Mouse (Mus musculus): ENCODE data around the gene Olfr539. TPM values are rescaled to one million over a fixed set of nuclear protein-coding genes. Genes with fewer than 3 reads are reported as not detected.

Olfr539 gene
- polyA plus RNA-seq, 1 experiment from 2014 or later, result not detected

- no peaks in the 10 kb centered on the region for H3K4me1 ChIP-seq
- no peak overlapping the region for H3K4me3 ChIP-seq
- H3K27ac ChIP-seq, result no peak overlapping the region
- WGBS, result 85% methylated on average over 6 of the region's 6 CpGs
- no peak overlapping the region for H3K4me2 ChIP-seq (replicated peaks)
- no peak overlapping the region for H3K9ac ChIP-seq
- no peaks in the 10 kb centered on the region for H3K36me3 ChIP-seq
- no peaks in the 10 kb centered on the region for H3K9me3 ChIP-seq
- H3K27me3 ChIP-seq (replicated peaks), result no peaks in the 10 kb centered on the region
- ATAC-seq (ENCODE audit: low FRiP score, low read depth), result no peak
Measured at GRCm38 (mm10) chr7:140721095-140721494, 61.4 kb downstream of the Olfr539 start.

DNA sequence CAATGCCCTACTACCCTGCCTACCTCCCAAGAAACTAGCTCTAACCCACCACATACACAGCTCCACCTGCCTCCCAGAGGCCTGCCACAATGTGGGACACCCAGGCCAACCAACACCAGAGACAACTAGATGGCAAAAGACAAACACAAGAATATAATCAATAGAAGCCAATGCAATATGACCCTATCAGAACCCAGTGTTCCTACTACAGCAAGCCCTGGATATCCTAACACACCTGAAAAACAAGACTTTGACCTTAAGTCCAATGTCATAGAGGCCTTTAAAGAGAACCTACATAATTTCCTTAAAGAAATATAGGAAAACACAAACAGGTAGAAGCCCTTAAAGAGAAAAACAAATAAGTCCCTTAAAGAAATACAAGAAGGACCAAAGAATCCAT, 65.8 kb downstream of the Olfr539 start:
- Histone ChIP-seq H3K27me3 (replicated peaks) (no peaks in the 10 kb centered on the region), H3K4me3 (no peak overlapping the region), H3K27ac (no peak overlapping the region), H3K36me3 (no peaks in the 10 kb centered on the region), H3K4me2 (replicated peaks) (no peak overlapping the region), H3K9ac (no peak overlapping the region), H3K4me1 (no peaks in the 10 kb centered on the region), H3K9me3 (no peaks in the 10 kb centered on the region)
- ATAC-seq (ENCODE audit: low FRiP score, low read depth), result no peak

Other genes with a start within 250 kb of the Olfr539 start
- not detected in 2 replicates for gene Olfr532, start 238.3 kb upstream of the Olfr539 start, polyA plus RNA-seq (2016; fragmentation: Nextera tagmentation; extraction: Ambion mirVana)
- gene Olfr533, start 196.6 kb upstream of the Olfr539 start, polyA plus RNA-seq (2016; fragmentation: Nextera tagmentation; extraction: Ambion mirVana), result not detected in 2 replicates
- gene Olfr535, start 175.7 kb upstream of the Olfr539 start, polyA plus RNA-seq (2016; fragmentation: Nextera tagmentation; extraction: Ambion mirVana), result not detected in 2 replicates
- gene Olfr536, start 152.5 kb upstream of the Olfr539 start, polyA plus RNA-seq (2016; fragmentation: Nextera tagmentation; extraction: Ambion mirVana), result not detected in 2 replicates
- not detected in 2 replicates for gene Olfr538, start 92.0 kb upstream of the Olfr539 start, polyA plus RNA-seq (2016; fragmentation: Nextera tagmentation; extraction: Ambion mirVana)
- gene Olfr46, start 58.7 kb upstream of the Olfr539 start, polyA plus RNA-seq (2016; fragmentation: Nextera tagmentation; extraction: Ambion mirVana), result 0.03 TPM in 1 of 2 replicates, not detected in the other
- gene Olfr61, start 31.0 kb upstream of the Olfr539 start, polyA plus RNA-seq (2016; fragmentation: Nextera tagmentation; extraction: Ambion mirVana), result not detected in 2 replicates
- not detected in 2 replicates for gene Olfr53, start 13.5 kb upstream of the Olfr539 start, polyA plus RNA-seq (2016; fragmentation: Nextera tagmentation; extraction: Ambion mirVana)
- gene Olfr45, start 22.0 kb downstream of the Olfr539 start, polyA plus RNA-seq (2016; fragmentation: Nextera tagmentation; extraction: Ambion mirVana), result not detected in 2 replicates
- not detected in 2 replicates for gene Olfr541, start 37.3 kb downstream of the Olfr539 start, polyA plus RNA-seq (2016; fragmentation: Nextera tagmentation; extraction: Ambion mirVana)
- gene Cyp2e1, start 103.8 kb downstream of the Olfr539 start, polyA plus RNA-seq (2016; fragmentation: Nextera tagmentation; extraction: Ambion mirVana), result not detected in 2 replicates
- gene Syce1, start 127.9 kb downstream of the Olfr539 start, polyA plus RNA-seq (2016; fragmentation: Nextera tagmentation; extraction: Ambion mirVana), result 0.23 and 0.30 TPM in 2 replicates
- 13.2 and 15.3 TPM in 2 replicates for gene Zfp941, start 162.2 kb downstream of the Olfr539 start, polyA plus RNA-seq (2016; fragmentation: Nextera tagmentation; extraction: Ambion mirVana)
- gene Urah, start 175.1 kb downstream of the Olfr539 start, polyA plus RNA-seq (2016; fragmentation: Nextera tagmentation; extraction: Ambion mirVana), result not detected in 2 replicates
- gene Scgb1c1, start 185.6 kb downstream of the Olfr539 start, polyA plus RNA-seq (2016; fragmentation: Nextera tagmentation; extraction: Ambion mirVana), result not detected in 2 replicates
- gene Odf3, start 187.9 kb downstream of the Olfr539 start, polyA plus RNA-seq (2016; fragmentation: Nextera tagmentation; extraction: Ambion mirVana), result not detected in 2 replicates
- gene Gm45785, start 196.4 kb downstream of the Olfr539 start, polyA plus RNA-seq (2016; fragmentation: Nextera tagmentation; extraction: Ambion mirVana), result not detected in 2 replicates
- gene Ric8a, start 197.0 kb downstream of the Olfr539 start, polyA plus RNA-seq (2016; fragmentation: Nextera tagmentation; extraction: Ambion mirVana), result 89.1 and 94.8 TPM in 2 replicates
- 30.3 and 34.2 TPM in 2 replicates for gene Bet1l, start 197.6 kb downstream of the Olfr539 start, polyA plus RNA-seq (2016; fragmentation: Nextera tagmentation; extraction: Ambion mirVana)
- gene Psmd13, start 222.0 kb downstream of the Olfr539 start, polyA plus RNA-seq (2016; fragmentation: Nextera tagmentation; extraction: Ambion mirVana), result 293 and 317 TPM in 2 replicates
- 32.4 and 33.1 TPM in 2 replicates for gene Sirt3, start 222.4 kb downstream of the Olfr539 start, polyA plus RNA-seq (2016; fragmentation: Nextera tagmentation; extraction: Ambion mirVana)
- 1.9 and 2.2 TPM in 2 replicates for gene Cox8b, start 240.5 kb downstream of the Olfr539 start, polyA plus RNA-seq (2016; fragmentation: Nextera tagmentation; extraction: Ambion mirVana)

All from neural tube, embryonic 12.5 days (tissue).